Mouse (Mus musculus) embryonic fibroblast, embryonic 13.5 days (primary cell): ENCODE data around the gene Rem1.

Experiments
- CTCF ChIP-seq: IDR thresholded peaks from 2 replicates; pipeline ENCODE4 v1.5.1; 2011; ENCODE audit warnings: mild to moderate bottlenecking, control low read depth, low read length, moderate library complexity, borderline replicate concordance; ENCODE audit not compliant: insufficient read depth
- POLR2A ChIP-seq: IDR thresholded peaks from 2 replicates; pipeline ENCODE4 v1.6.1; 2011; ENCODE audit warnings: low read depth, mild to moderate bottlenecking, control low read depth, low read length, moderate library complexity

DNA sequence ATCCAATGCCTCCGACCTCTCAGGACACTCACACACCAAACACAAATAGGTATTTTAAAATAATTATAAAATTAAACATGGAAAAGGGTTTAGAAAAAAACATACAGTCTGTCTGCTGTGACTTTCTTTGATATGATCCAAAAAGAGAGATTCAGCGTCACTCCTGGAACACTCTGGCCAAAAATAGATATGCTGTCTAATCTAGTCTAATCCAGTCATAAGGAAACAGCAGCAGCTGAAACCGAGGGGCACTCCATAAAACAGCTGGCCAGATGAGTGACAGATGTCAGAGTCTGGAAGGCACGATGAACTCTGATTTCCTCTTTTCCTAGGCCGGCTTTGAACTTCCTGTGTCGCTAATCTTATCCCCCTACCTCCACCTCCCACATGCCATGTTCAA is 10.3 kb upstream of the Rem1 start:
- TF ChIP-seq CTCF: no peak
- no peak for TF ChIP-seq POLR2A
